Mouse (Mus musculus): ENCODE results near the gene Mrgpra2b. TPM values are rescaled to one million over a fixed set of nuclear protein-coding genes. Genes with fewer than 3 reads are reported as not detected.

Mrgpra2b gene
- polyA plus RNA-seq (2014; fragmentation: Illumina TruSeq; extraction: RNeasy Lipid Tissue Mini Kit (QIAGEN cat#74804); ENCODE audit: low read depth, low replicate concordance): not detected

DNA sequence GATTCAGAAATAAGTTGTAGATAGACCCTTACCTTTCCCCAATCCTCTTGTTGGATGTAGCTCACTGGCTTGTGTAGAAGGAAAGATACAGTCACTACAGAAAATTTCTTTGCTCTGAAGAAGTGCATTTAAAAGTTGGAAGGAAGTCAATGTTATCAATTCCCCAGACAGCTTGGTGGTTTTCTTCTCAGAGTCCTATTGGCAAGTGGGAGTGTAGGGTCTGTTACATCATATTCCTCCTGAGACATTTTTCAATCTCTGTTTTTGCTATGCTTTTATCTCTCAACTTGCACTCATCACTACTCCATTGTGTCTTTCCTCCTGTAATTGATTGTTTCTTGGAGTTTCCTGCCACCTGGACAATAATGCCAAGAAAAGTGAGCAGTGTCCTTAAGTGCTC is at the start of gene Mrgpra2b:
Gene Mrgpra2b (minus strand): TSS at position 101 of the 400 bp plus-strand sequence.

DNA sequence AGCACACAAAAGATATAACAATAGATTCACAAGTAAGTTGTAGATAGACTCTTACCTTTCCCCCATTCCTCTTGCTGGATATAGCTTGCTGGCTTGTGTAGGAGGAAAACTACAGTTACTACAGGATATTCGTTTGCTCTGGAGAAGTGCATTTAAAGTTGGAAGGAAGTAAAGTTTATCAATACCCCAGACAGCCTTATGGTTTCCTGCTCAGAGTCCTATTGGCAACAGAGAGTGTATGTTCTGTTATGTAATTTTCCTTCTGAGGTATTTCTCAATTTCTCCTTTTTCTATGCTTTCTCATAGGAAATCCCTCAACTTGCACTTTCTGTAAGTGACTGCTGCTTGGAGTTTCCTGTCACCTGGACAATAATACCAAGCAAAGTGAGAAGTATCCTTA is 76.6 kb downstream of the Mrgpra2b start, which contains the start of gene Mrgpra2a:
Gene Mrgpra2a (minus strand): TSS at position 125 of the 400 bp plus-strand sequence.

Other genes starting within 250 kb of the Mrgpra2b start
- not detected for gene Mrgpra1, start 174.6 kb downstream of the Mrgpra2b start, polyA plus RNA-seq (2014; fragmentation: Illumina TruSeq; extraction: RNeasy Lipid Tissue Mini Kit (QIAGEN cat#74804); ENCODE audit: low read depth, low replicate concordance)
- gene Mrgpra2a, start 76.7 kb downstream of the Mrgpra2b start, polyA plus RNA-seq (2014; fragmentation: Illumina TruSeq; extraction: RNeasy Lipid Tissue Mini Kit (QIAGEN cat#74804); ENCODE audit: low read depth, low replicate concordance): not detected
- gene Mrgpra3, start 72.5 kb upstream of the Mrgpra2b start, polyA plus RNA-seq (2014; fragmentation: Illumina TruSeq; extraction: RNeasy Lipid Tissue Mini Kit (QIAGEN cat#74804); ENCODE audit: low read depth, low replicate concordance): not detected

Measured in liver, adult 10 weeks (tissue).